Mouse (Mus musculus) thymus, postnatal 4 days (tissue): Measurements from ENCODE around the gene Lhx3.

Experiments used
- DNase-seq: peaks from one replicate; pipeline ENCODE4 v3.0.0; 2021

The Lhx3 gene

DNA sequence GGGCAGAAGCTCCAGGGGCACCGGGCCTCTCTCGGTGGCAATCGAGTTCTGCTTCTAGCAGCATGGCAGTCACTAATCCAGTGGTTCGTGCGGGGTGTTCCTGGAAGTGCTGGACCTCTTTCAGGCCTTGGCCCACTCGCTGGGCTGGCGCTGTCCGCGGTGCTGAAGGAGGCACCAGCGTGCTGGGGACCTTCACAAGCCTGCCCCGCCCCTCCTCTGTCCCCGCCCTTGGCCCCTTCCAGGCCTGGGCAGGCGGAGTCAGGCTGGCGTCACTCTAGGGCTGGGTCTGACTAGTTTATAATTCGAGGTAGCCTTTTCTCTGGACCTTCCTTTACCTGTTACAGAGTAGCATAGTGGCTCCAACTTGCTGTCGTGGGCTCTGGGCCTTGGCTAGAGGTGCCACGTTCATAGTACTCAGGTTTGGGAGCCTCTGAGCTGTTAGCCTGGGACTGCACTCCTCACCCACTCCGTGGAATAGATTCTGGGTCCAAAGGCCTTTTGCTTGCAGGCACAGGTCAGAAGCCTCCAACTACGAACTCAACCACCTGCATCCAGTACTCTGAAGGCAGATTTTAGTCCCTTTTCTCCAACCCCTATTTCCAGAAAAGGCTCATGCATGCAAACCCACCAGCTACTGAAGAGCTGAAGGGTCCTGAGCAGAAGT lies at the start of gene Lhx3:
Lhx3 (minus strand) TSS at position 164 of the 664 bp plus-strand sequence.
- peak; percentile 91 for DNase-seq

- DNase-seq, result no peak
These were observed 49.4 kb upstream of the Lhx3 start for GRCm38 (mm10) chr2:26257315-26258096.

DNA sequence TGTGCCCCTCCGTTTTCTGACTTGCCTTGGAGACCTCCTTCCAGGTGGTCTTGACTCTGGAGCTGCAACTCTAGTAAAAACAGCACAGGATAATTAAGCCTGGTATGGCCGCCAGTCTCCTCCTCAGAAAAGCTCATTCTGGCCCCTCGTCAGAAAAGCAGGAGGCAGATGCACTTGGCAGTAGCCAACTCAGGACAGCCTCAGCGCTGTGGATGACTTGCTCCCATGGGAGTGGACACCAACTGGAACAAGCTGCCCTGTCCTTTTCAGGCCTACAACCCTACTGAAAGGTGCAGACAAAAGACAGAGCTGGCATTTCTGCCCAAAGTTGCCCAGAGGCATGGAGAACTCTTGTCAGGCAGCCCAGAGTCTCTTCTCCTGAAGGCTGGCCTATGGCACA lies 46.7 kb upstream of the Lhx3 start:
- no peak for DNase-seq

DNA sequence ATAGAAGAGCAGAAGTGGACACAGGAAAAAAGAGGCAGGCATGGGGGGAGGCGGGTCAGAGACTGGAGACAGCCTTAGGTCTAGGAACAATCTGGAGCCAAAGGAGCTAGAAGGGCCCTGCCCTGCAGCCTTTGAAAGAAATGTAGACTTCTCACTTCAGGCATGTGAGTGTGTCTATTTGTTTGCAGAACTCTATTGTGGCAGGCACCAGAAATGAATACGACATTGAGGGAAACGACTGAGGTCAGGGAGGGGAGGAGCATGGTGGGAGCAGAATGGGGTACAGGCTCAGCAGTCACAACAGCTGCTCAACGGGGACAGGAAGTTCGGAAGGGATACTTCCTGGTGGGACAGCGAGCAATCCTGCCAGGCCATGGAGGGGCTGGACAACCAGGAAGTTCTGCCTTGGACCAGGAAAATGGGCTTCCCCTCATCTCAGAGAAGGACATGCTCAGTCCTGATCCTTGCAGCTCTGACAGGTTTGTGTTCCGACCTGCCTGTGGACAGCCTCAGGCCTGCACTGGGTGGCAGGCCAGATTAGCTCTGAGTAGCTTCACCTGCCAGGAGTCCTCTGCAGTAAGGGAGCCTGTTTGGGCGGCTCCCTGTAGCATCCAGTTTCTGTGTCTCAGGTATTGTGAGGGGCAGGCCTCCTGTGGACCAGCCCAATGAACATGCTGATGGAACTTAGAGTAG lies 44.6 kb upstream of the Lhx3 start:
- no peak for DNase-seq

GRCm38 (mm10) chr2:26247531-26247930 lies 39.4 kb upstream of the Lhx3 start:
- no peak for DNase-seq

DNA sequence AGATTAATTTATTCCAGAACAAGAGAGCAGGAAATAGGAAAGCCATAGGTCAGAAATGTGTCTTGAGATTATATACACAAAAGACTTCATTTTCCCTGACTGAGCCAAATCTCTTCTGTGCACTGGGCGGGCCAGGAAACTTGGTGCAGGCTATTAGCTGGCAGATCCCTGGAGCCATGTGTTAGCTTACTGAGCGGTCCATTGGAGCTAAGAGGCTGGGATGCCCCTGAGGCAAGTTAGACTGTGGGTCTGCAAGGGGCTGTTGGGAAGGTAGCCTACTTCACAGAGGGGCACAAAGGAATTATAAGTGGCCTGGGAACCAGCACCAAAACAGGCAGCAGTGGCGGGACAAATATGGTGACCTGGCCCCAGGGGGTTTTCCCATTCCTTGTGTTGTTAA lies 32.8 kb upstream of the Lhx3 start:
- no peak for DNase-seq

DNA sequence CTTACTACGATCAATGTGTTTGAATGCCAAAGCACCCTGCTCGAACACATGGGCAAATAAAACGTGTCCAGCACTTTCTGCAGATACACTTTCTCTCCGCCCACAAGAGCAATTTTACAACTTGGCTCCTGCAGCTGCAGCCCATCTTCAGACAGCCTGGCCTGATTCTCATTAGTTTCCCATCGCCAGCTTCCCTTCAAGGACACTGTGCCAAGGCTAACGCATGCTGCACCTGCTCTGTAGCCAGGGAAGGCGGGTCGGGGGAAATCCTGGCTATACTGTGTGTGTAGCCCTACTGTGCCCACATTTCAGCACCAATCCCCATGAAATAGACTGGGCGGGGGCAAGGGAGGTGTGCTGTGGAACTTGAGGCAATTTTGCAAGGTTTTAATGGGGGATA lies 32.2 kb upstream of the Lhx3 start:
- no peak for DNase-seq

GRCm38 (mm10) chr2:26237290-26237782 lies 29.2 kb upstream of the Lhx3 start, which contains the start of gene Qsox2:
Qsox2 (minus strand) TSS chr2:26237525.
- peak; percentile 93 for DNase-seq

GRCm38 (mm10) chr2:26236681-26237289 lies 28.7 kb upstream of the Lhx3 start:
- no peak for DNase-seq

DNA sequence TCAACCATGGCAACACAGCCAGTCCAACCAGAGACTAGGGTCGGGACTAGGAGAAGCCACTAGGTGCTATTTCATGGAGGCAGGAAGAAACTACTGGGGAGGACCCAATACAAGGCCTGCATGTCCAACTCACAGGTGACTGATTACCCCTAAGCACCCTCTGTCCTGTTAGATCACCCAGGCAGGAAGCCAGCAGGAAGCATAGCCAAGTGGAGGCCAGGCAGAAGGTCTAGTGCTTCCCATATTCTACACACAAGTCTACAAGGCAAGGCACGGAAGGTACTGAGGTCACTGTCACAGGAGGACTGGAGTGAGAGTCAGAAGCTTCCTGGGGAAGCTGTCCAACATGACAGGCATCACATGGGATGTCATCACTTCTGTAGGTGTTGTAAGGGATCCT lies 26.7 kb upstream of the Lhx3 start:
- DNase-seq, result peak; percentile 22

GRCm38 (mm10) chr2:26234253-26234652 lies 26.2 kb upstream of the Lhx3 start:
- DNase-seq, result no peak

- no peak for DNase-seq
These were observed 23.3 kb upstream of the Lhx3 start for GRCm38 (mm10) chr2:26231366-26231765.

- DNase-seq, result no peak
These were observed 22.2 kb upstream of the Lhx3 start for GRCm38 (mm10) chr2:26230253-26230652.

GRCm38 (mm10) chr2:26227788-26228187 lies 19.7 kb upstream of the Lhx3 start:
- peak; percentile 42 for DNase-seq

- peak; percentile 55 for DNase-seq
These were observed 17.2 kb upstream of the Lhx3 start for GRCm38 (mm10) chr2:26225242-26225641.

GRCm38 (mm10) chr2:26223961-26224360 lies 15.9 kb upstream of the Lhx3 start:
- no peak for DNase-seq

- no peak for DNase-seq
These were observed 6.4 kb upstream of the Lhx3 start for GRCm38 (mm10) chr2:26214526-26214925.

DNA sequence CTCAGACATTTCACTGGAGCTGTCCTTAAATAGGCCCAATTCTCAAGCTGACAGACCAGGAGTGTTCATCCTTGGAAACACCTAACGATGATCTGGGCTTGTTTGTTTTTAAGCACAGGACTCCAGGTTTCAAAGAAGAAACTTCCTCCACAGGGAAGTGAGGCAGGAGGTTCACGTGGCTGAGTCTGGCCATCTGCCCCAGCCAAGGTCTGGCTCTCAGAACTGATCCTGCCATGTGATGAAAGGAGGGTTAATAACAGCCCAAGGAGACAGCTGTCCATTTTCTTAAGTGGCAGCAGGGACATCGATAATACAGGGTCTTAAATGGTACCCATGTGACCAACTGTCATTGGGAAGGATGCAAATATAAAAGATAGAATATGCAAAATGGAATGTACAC lies 1.5 kb upstream of the Lhx3 start:
- no peak for DNase-seq

DNA sequence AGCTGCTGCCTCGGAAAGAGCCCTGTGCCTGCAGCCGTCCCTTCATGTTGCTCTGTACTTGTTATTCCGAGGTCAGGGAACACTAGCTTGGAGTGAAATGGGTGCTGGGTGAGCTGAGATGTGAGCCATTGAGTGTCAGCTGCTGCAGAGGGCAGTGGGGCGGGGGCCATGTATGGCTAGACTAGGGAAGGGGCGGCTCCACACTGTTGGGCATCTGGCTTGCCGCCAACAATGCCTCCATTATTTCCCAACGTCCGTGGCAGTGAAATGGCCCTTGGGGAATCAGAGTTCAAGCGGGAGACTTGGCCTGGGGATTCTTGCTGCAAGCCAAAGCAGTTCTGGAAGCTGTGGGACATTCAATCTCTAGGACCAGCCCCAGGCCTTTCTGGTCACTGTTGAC lies 530 bp downstream of the Lhx3 start:
- DNase-seq, result no peak

DNA sequence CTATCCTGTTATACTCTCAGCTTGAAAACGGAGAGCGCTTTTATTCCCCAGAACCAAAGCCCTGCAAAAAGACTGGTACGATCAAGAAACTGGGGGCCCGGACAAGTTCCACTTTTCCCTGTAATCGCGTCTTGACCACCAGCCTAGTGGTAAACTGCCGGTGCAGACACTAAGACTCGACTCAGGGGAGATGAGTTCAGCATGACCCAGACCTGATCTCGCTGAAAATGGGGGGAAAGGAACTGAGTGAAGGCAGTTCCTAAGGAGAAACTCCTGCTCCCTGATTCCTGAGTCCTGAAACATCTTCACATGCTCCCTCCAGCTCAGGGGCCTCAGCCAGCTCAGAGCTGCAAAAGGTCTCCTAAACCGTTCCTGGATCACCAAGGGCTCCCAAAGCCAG lies 2.3 kb downstream of the Lhx3 start:
- no peak for DNase-seq

- peak; percentile 68 for DNase-seq
These were observed 3.0 kb downstream of the Lhx3 start for GRCm38 (mm10) chr2:26205126-26205525.

GRCm38 (mm10) chr2:26202849-26203475 lies 5.1 kb downstream of the Lhx3 start:
- DNase-seq, result peak; percentile 33
